Mouse (Mus musculus) urinary bladder, adult 2 months (tissue): ENCODE data around the gene Vmn2r80. TPM values are rescaled to one million over a fixed set of nuclear protein-coding genes. Genes with fewer than 3 reads are reported as not detected.
"Not testable (repeated sequence)": the region's sequence is repeated elsewhere in the genome, so short reads cannot be mapped to it uniquely, and the experiment has no call there.

Experiments
- DNase-seq: peaks from one replicate; pipeline ENCODE4 v3.0.0; 2022; ENCODE audit warnings: low spot score
- polyA plus RNA-seq: library from polyadenylated mRNA; depleted of rRNA; stranded (reverse); fragments of >200 nt; gene quantifications from 2 replicates; pipeline ENCODE4 v1.2.3, GENCODE M21; 2012; rRNA removed

Vmn2r80 gene
- not detected in 2 replicates for polyA plus RNA-seq

GRCm38 (mm10) chr10:79148469-79148868, at the start of gene Vmn2r80:
Gene Vmn2r80, plus strand, starts transcription at chr10:79148769.
- DNase-seq, result not testable (repeated sequence)

- no peak for DNase-seq
These were observed 42.0 kb upstream of the Vmn2r80 start for GRCm38 (mm10) chr10:79106325-79107282.

DNA sequence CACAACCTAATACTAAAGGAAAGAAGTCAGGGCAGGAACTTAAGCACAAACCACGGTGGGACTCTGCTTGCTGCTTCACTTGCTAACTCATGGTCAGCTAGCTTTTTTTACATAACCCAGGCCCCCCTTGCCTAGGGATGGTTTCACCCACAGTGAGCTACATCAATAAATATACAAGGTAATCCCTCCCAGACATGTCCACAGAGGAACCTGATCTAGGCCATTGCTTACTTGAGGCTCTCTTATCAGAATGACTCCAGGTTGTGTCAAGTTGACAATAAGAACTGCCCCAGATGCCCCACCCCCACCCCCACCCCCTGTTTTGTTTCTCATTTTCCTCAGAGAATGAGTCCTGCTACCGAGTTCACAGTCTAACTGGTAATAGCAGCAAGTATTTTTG, 41.0 kb upstream of the Vmn2r80 start:
- DNase-seq, result no peak

DNA sequence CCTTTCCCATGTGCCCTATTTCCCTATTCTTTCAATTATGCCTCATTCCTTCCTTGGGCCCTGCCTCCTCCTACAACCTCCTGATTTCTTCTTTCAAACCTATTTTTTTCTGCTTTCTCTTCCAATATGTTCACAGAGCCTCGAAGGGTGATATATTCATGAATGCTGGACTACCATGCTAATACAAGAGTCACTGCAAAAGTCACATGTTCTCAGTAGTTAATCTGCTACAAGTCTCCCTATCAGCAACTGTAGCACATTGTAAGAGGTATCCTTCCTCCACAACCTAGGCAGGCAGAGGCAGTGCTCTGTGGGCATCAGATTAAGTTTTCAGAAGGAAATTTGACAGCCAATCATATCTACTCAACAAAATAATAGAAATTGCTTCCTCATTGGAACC, 39.4 kb upstream of the Vmn2r80 start:
- no peak for DNase-seq

DNA sequence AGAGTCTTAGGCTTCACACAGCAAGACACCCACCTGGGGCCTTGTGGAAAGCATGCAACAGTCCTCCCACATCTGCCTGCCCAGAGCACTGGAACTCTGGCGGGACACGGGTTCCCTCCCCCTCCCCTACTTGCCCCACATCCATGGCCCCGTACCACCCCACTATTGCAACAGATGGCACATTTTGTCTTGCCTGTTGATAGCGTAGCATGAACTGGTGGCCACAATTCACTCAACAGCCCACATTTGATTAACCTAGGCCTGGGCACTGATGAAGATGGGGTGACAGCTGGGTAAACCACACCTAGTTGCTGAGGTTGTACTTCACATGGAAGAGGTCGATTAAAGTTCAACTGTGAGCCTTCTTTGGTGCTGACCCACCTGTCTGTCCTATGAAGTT, 38.1 kb upstream of the Vmn2r80 start:
- DNase-seq, result no peak

DNA sequence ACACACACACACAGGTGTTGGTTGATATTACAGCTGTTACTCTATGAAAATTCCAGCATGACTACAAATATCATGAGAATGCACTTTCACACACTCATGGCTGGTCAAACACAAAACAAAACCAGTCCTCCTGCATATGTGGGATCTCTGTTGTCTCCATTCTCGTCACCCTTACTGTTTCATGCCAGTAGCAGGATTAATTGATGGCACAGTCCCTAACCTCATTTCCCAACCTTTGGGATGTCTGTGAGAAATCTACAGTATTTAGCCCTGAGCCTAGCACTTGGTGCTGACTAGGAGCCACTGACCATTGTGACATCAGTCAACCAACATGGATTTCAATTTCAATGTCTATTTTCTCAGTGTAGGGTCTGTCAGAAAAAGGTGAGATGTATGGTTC, 33.5 kb upstream of the Vmn2r80 start:
- no peak for DNase-seq

DNA sequence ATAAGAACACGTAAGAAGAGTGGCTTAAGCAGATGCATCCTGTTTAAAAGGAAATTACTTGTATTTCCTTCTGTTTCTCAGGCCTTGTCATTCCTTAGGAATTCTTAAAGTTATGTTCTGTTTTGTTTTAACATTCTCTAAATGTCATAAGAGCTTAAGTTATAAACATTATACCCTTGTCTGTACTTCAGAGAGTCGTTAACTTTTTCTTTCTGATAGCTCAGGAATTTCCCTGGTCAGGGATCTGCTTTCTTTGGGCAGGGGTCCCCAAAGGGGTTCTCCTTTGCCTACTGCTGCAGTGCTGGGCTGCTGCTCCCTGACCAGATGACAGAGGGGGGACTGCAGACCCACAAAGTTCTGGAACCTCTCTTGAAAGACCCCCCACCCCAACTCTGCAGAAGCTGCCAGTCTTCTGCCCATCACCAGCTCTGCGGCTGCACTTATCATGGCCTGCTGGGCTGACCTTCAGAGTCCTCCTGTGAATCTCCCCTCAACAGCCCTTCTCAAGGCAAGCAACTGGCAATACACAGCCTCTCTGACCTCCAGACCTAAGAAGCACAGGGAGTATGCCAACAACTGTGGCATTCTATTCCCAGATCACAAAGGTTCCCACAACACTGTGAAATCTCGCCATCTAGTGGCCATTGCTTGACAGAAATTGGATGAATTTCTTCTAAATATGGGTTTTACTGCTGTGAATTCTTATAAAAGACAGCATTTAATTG, 32.3 kb upstream of the Vmn2r80 start:
- no peak for DNase-seq

DNA sequence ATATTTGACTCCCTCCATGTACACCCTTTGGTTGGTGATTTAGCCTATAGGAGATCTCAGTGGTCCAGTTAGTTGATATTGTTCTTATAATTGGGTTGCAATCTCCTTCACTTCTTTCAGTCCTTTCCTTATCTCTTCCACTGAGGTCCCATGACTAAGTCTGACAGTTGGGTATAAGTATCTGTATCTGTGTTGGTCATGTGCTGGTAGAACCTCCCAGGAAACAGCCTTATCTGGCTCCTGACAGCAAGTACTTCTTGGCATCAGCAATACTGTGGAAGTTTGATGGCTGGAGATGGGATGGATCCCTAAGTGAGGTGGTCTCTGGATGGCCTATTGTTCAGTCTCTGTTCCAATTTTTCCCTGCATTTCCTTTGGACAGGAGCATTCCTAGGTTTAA, 3.0 kb downstream of the Vmn2r80 start:
- no peak for DNase-seq

DNA sequence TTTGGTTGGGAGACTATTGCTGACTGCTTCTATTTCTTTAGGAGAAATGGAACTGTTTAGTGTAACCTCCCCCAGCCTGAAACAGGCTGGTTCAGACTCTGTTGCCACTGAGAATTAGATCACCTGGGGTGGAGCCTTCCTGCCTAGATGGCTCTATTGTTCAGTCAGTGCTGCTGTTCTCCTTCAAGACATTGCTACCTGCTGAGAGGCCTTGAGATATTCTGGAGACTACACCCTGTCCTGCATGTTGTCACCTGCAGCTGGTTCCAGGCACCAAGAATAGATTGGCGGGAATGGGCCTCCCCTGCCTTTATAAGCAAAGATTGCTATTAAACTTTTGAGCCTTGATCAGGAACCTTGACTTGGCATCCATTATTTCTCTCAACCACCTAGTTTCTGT, 51.4 kb downstream of the Vmn2r80 start:
- not testable (repeated sequence) for DNase-seq

GRCm38 (mm10) chr10:79220432-79220831, 71.9 kb downstream of the Vmn2r80 start:
- DNase-seq, result no peak

DNA sequence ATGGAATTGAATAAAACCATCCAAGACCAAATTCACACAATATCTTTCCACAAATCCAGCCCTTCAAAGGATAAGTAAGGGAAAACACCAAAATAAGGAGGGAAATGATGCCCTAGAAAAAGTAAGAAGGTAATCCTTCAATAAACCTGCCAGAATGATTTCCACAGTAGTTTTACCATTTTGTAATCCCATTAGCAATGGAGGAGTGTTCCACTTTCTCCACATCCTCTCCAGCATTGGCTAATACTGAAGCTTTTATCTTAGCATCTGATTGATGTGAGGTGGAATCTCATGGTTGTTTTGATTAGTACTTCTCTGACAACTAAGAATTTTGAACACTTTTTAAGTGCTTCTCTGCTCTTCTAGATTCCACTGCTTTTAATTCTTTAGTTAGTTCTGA, 73.0 kb downstream of the Vmn2r80 start:
- no peak for DNase-seq

- no peak for DNase-seq
These were observed 73.6 kb downstream of the Vmn2r80 start for GRCm38 (mm10) chr10:79222214-79222613.

Other genes starting within 250 kb of the Vmn2r80 start
- gene Olfr1354, start 235.6 kb upstream of the Vmn2r80 start, polyA plus RNA-seq, result not detected in 2 replicates
- not detected in 2 replicates for gene Olfr8, start 198.1 kb upstream of the Vmn2r80 start, polyA plus RNA-seq
- gene Olfr1353, start 185.5 kb upstream of the Vmn2r80 start, polyA plus RNA-seq, result not detected in 2 replicates
- not detected in 2 replicates for gene Olfr1352, start 167.7 kb upstream of the Vmn2r80 start, polyA plus RNA-seq
- not detected in 2 replicates for gene Olfr1351, start 136.3 kb upstream of the Vmn2r80 start, polyA plus RNA-seq
- gene Olfr57, start 120.0 kb upstream of the Vmn2r80 start, polyA plus RNA-seq, result not detected in 2 replicates
- 11.1 and 14.0 TPM in 2 replicates for gene 2610008E11Rik, start 51.2 kb upstream of the Vmn2r80 start, polyA plus RNA-seq
- gene Vmn2r81, start 98.9 kb downstream of the Vmn2r80 start, polyA plus RNA-seq, result not detected in 2 replicates
- gene Vmn2r82, start 207.8 kb downstream of the Vmn2r80 start, polyA plus RNA-seq, result not detected in 2 replicates